Mouse (Mus musculus) hindbrain, embryonic 13.5 days (tissue): ENCODE results near the gene Ptpra. TPM values are rescaled to one million over a fixed set of nuclear protein-coding genes. Genes with fewer than 3 reads are reported as not detected.
A peak's percentile ranks its signal among the peaks of the same experiment; 100 is the strongest.

Experiments used
- ATAC-seq: fragments of 200-750 bp; cut with Nextera tagmentation; 2 replicates; pipeline ENCODE4 v1.8.0; 2017; ENCODE audit warnings: moderate TSS enrichment; ENCODE audit not compliant: low FRiP score
- H3K27ac ChIP-seq: fragments of 300-500 bp; sonication (generic); 2 replicates; pipeline ENCODE4 v1.5.1; 2015; ENCODE audit warnings: inconsistent platforms, mild to moderate bottlenecking, moderate library complexity
- H3K27me3 ChIP-seq: fragments of 300-500 bp; sonication (generic); 2 replicates; pipeline ENCODE4 v1.6.1; 2015; ENCODE audit warnings: mild to moderate bottlenecking, inconsistent platforms
- H3K36me3 ChIP-seq: fragments of 300-500 bp; sonication (generic); 2 replicates; pipeline ENCODE4 v1.6.1; 2015; ENCODE audit warnings: mild to moderate bottlenecking, inconsistent platforms
- H3K4me1 ChIP-seq: fragments of 300-500 bp; sonication (generic); replicated peaks from 2 replicates; pipeline ENCODE4 v1.6.1; 2015; ENCODE audit warnings: inconsistent platforms
- H3K4me2 ChIP-seq: fragments of 300-500 bp; sonication (generic); 2 replicates; pipeline ENCODE4 v1.6.1; 2015; ENCODE audit warnings: inconsistent platforms, mild to moderate bottlenecking, moderate library complexity
- H3K4me3 ChIP-seq: fragments of 300-500 bp; sonication (generic); 2 replicates; pipeline ENCODE4 v1.5.1; 2015; ENCODE audit warnings: mild to moderate bottlenecking, inconsistent platforms
- H3K9ac ChIP-seq: fragments of 300-500 bp; sonication (generic); 2 replicates; pipeline ENCODE4 v1.6.1; 2015; ENCODE audit warnings: mild to moderate bottlenecking, inconsistent platforms
- H3K9me3 ChIP-seq: fragments of 300-500 bp; sonication (generic); 2 replicates; pipeline ENCODE4 v1.6.1; 2016; ENCODE audit warnings: inconsistent platforms
- WGBS: fragments of 180-500 bp; shearing (Covaris S2); methylation state at CpG from one replicate; pipeline ENCODE4 v1.1.7; 2015; 5-methylcytosine and 5-hydroxymethylcytosine counted together
- polyA plus RNA-seq: library from polyadenylated mRNA; unstranded; fragments of >200 nt; fragmentation: Nextera tagmentation; extraction: Ambion mirVana; gene quantifications from 2 replicates; pipeline ENCODE4 v1.2.1, GENCODE M21; 2015

Ptpra gene
- polyA plus RNA-seq, 1 experiment from 2014 or later, result 126 TPM

GRCm38 (mm10) chr2:130424126-130424853 is 25.8 kb upstream of the Ptpra start, which contains the start of the genes Vps16 and Pced1a:
Gene Vps16, plus strand, starts transcription at chr2:130424339.
Gene Pced1a, minus strand, starts transcription at chr2:130424701.
- Histone ChIP-seq H3K4me1 (peaks cover 58% of the 10 kb centered on the region), H3K4me2 (peak within 1 kb of the TSS; percentile 83), H3K27me3 (no peaks in the 10 kb centered on the region), H3K9ac (peak within 1 kb of the TSS; percentile 91), H3K27ac (peak within 1 kb of the TSS; percentile 96), H3K9me3 (no peaks in the 10 kb centered on the region), H3K36me3 (peaks cover 5% of the 10 kb centered on the region), H3K4me3 (peak within 1 kb of the TSS; percentile 82)
- WGBS, result under 1% methylated on average over 58 of the region's 58 CpGs
- peak; percentile 96 for ATAC-seq

- no peaks in the 10 kb centered on the region for H3K27me3 ChIP-seq
- H3K4me3 ChIP-seq, result peak overlapping the region; percentile 82
- H3K4me1 ChIP-seq, result peaks cover 50% of the 10 kb centered on the region
- H3K4me2 ChIP-seq, result peak overlapping the region; percentile 83
- ATAC-seq, result no peak
- peak overlapping the region; percentile 96 for H3K27ac ChIP-seq
- WGBS, result 54% methylated on average over 5 of the region's 5 CpGs
- no peaks in the 10 kb centered on the region for H3K36me3 ChIP-seq
- no peaks in the 10 kb centered on the region for H3K9me3 ChIP-seq
- peak overlapping the region; percentile 91 for H3K9ac ChIP-seq
These were observed 25.0 kb upstream of the Ptpra start for GRCm38 (mm10) chr2:130425112-130425511.

- Histone ChIP-seq H3K27ac (no peak overlapping the region), H3K4me1 (peaks cover 15% of the 10 kb centered on the region), H3K27me3 (no peaks in the 10 kb centered on the region), H3K4me3 (no peak overlapping the region), H3K36me3 (peaks cover 7% of the 10 kb centered on the region), H3K9me3 (no peaks in the 10 kb centered on the region), H3K4me2 (no peak overlapping the region), H3K9ac (peak overlapping the region; percentile 3; the same call in 1 of the 2 replicates)
- WGBS, result 62% methylated on average over 2 of the region's 2 CpGs
- ATAC-seq, result no peak
These were observed 20.2 kb upstream of the Ptpra start for GRCm38 (mm10) chr2:130429851-130430250.

- WGBS, result 85% methylated on average over 3 of the region's 3 CpGs
These were observed 19.6 kb upstream of the Ptpra start for GRCm38 (mm10) chr2:130430484-130430883.

GRCm38 (mm10) chr2:130432157-130432556 is 17.9 kb upstream of the Ptpra start:
- Histone ChIP-seq H3K27me3 (no peaks in the 10 kb centered on the region), H3K9ac (no peak overlapping the region), H3K36me3 (peaks cover 7% of the 10 kb centered on the region), H3K9me3 (no peaks in the 10 kb centered on the region), H3K4me3 (no peak overlapping the region), H3K27ac (no peak overlapping the region), H3K4me1 (0 out of 2 replicates have a peak, but pooled peaks cover 3% of the 10 kb centered on the region), H3K4me2 (no peak overlapping the region)
- ATAC-seq, result no peak
- WGBS, result 92% methylated on average over 3 of the region's 3 CpGs

More at GRCm38 (mm10) chr2:130430484-130430883, 19.6 kb upstream of the Ptpra start:
- no peak overlapping the region for H3K4me3 ChIP-seq
- no peak overlapping the region for H3K4me2 ChIP-seq
- H3K27ac ChIP-seq, result no peak overlapping the region
- no peak overlapping the region for H3K9ac ChIP-seq
- peaks cover 7% of the 10 kb centered on the region for H3K36me3 ChIP-seq
- peaks cover 8% of the 10 kb centered on the region for H3K4me1 ChIP-seq
- ATAC-seq, result no peak
- H3K9me3 ChIP-seq, result no peaks in the 10 kb centered on the region
- no peaks in the 10 kb centered on the region for H3K27me3 ChIP-seq

- 24% methylated on average over 4 of the region's 4 CpGs for WGBS
- Histone ChIP-seq H3K36me3 (peaks cover 16% of the 10 kb centered on the region), H3K9me3 (no peaks in the 10 kb centered on the region), H3K4me3 (no peak overlapping the region), H3K9ac (no peak overlapping the region), H3K4me2 (no peak overlapping the region), H3K4me1 (no peaks in the 10 kb centered on the region), H3K27ac (no peak overlapping the region), H3K27me3 (no peaks in the 10 kb centered on the region)
- ATAC-seq, result 0 out of 2 replicates have a peak, but pooled peaks have one; percentile 54
These were observed 16.9 kb upstream of the Ptpra start for GRCm38 (mm10) chr2:130433152-130433551.

- H3K4me1 ChIP-seq, result no peaks in the 10 kb centered on the region
- H3K9ac ChIP-seq, result no peak overlapping the region
- H3K9me3 ChIP-seq, result no peaks in the 10 kb centered on the region
- ATAC-seq, result no peak
- no peak overlapping the region for H3K4me2 ChIP-seq
- 94% methylated on average over 1 of the region's 1 CpGs for WGBS
- H3K27me3 ChIP-seq, result no peaks in the 10 kb centered on the region
- H3K4me3 ChIP-seq, result no peak overlapping the region
- peaks cover 50% of the 10 kb centered on the region for H3K36me3 ChIP-seq
- H3K27ac ChIP-seq, result no peak overlapping the region
These were observed 13.3 kb upstream of the Ptpra start for GRCm38 (mm10) chr2:130436769-130437168.

- H3K9me3 ChIP-seq, result no peaks in the 10 kb centered on the region
- H3K27me3 ChIP-seq, result no peaks in the 10 kb centered on the region
- no peak overlapping the region for H3K9ac ChIP-seq
- H3K4me3 ChIP-seq, result no peak overlapping the region
- peaks cover 66% of the 10 kb centered on the region for H3K36me3 ChIP-seq
- ATAC-seq, result no peak
- no peak overlapping the region for H3K4me2 ChIP-seq
- no peak overlapping the region for H3K27ac ChIP-seq
- H3K4me1 ChIP-seq, result no peaks in the 10 kb centered on the region
- 95% methylated on average over 3 of the region's 3 CpGs for WGBS
These were observed 11.2 kb upstream of the Ptpra start for GRCm38 (mm10) chr2:130438861-130439260.

- Histone ChIP-seq H3K36me3 (peaks cover 73% of the 10 kb centered on the region), H3K4me2 (no peak overlapping the region), H3K9ac (no peak overlapping the region), H3K9me3 (no peaks in the 10 kb centered on the region), H3K4me3 (no peak overlapping the region), H3K27ac (no peak overlapping the region), H3K27me3 (no peaks in the 10 kb centered on the region), H3K4me1 (no peaks in the 10 kb centered on the region)
- WGBS, result 85% methylated on average over 4 of the region's 4 CpGs
- no peak for ATAC-seq
These were observed 10.1 kb upstream of the Ptpra start for GRCm38 (mm10) chr2:130439840-130440480.

- Histone ChIP-seq H3K27ac (no peak overlapping the region), H3K4me3 (no peak overlapping the region), H3K27me3 (no peaks in the 10 kb centered on the region), H3K4me1 (no peaks in the 10 kb centered on the region), H3K4me2 (no peak overlapping the region), H3K9me3 (no peaks in the 10 kb centered on the region), H3K36me3 (peaks cover 73% of the 10 kb centered on the region), H3K9ac (no peak overlapping the region)
- WGBS, result 87% methylated on average over 10 of the region's 10 CpGs
- ATAC-seq, result no peak
These were observed 7.9 kb upstream of the Ptpra start for GRCm38 (mm10) chr2:130442162-130442561.

- H3K4me2 ChIP-seq, result no peak overlapping the region
- no peak for ATAC-seq
- no peak overlapping the region for H3K9ac ChIP-seq
- peaks cover 8% of the 10 kb centered on the region for H3K27me3 ChIP-seq
- no peak overlapping the region for H3K4me3 ChIP-seq
- no peak overlapping the region for H3K27ac ChIP-seq
- H3K9me3 ChIP-seq, result no peaks in the 10 kb centered on the region
- peaks cover 27% of the 10 kb centered on the region for H3K4me1 ChIP-seq
- peaks cover 11% of the 10 kb centered on the region for H3K36me3 ChIP-seq
These were observed 1.6 kb upstream of the Ptpra start for GRCm38 (mm10) chr2:130448449-130448848.

- peak; percentile 37 for ATAC-seq
- Histone ChIP-seq H3K4me1 (peaks cover 27% of the 10 kb centered on the region), H3K4me3 (peak overlapping the region; percentile 80), H3K9me3 (no peaks in the 10 kb centered on the region), H3K4me2 (peak overlapping the region; percentile 86), H3K27me3 (peaks cover 8% of the 10 kb centered on the region), H3K9ac (peak overlapping the region; percentile 89), H3K27ac (0 out of 2 replicates have a peak overlapping the region, but pooled peaks have one; percentile 92), H3K36me3 (peaks cover 4% of the 10 kb centered on the region)
- 9% methylated on average over 17 of the region's 17 CpGs for WGBS
These were observed 871 bp upstream of the Ptpra start for GRCm38 (mm10) chr2:130449021-130449793.
